In the genomic region with DNA sequence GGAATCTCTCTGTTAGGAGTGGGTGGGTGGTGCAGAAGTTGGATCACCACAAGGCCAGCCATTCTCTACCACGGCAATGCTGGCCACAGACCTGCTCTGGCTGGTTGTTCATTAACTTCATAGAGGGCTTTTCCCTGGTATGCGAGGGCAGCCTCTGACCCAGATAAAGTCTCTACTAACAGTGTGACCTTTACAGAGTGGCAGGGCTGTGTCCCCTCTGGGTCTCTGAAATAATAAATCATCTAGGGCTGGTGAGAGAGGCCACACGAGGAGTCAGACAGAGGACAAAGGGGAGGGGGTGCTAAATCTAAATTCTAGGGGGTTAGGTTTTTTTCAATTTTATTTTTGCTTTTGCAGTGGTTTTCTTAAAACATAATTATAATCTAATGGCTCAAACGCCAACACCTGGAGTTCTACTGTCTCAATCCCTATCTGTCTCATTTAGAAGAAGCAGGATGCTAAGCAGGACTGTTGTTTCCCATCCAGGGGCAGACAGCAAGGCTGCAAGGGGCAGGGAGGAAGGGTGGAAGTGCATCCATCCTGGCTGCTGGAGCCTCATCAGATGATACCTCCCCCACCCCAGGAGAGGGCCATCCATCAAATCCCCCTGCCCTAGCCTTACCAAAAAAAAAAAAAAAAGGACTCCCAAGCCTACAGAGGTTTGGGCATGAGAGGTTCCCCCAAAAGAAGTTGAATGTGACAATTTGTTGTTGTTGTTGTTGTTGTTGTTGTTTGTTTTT, we compare ENCODE assay signal across 10 mouse cellular contexts.
DNase-seq lines count a peak whose midpoint lies in the region; ATAC-seq and TF ChIP-seq lines count a peak whose summit lies in the region.
"Had no signal": no experiment of that assay in that cellular context is flagged by ENCODE, and none has a peak within 500 bp of the region (broad histone marks: within the 10 kb centered on the region; RNA-seq: fewer than 3 reads in every experiment).

No protein-coding gene starts in this region.

- ATAC-seq in neural tube, embryonic 15.5 days (ENCODE audit: low FRiP score), result no peak
- peak; percentile 90 for ATAC-seq in kidney, embryonic 15.5 days (replicated peaks; ENCODE audit: low FRiP score)
- no peak for ATAC-seq in forebrain, postnatal 0 days
- no peak for ATAC-seq in inflammation-experienced regulatory T-cells, adult 6 months

- peaks cover 30% of the 10 kb centered on the region for H3K9me3 ChIP-seq in neural tube, embryonic 15.5 days (replicated peaks)
- peaks cover 4% of the 10 kb centered on the region; the same call in 1 of the 2 replicates for H3K9me3 ChIP-seq in kidney, embryonic 15.5 days (replicated peaks)
- H3K9me3 ChIP-seq in forebrain, postnatal 0 days (ENCODE audit: low read length), result peaks cover 23% of the 10 kb centered on the region

- H3K27ac ChIP-seq in neural tube, embryonic 15.5 days (replicated peaks), result no peak overlapping the region
- peak overlapping the region; percentile 92 for H3K27ac ChIP-seq in kidney, embryonic 15.5 days
- peak overlapping the region; percentile 68 for H3K27ac ChIP-seq in liver, adult 2 months (replicated peaks; ENCODE audit: insufficient read depth, low read depth, low read length)
- H3K27ac ChIP-seq in forebrain, postnatal 0 days (ENCODE audit: low read depth, low read length), result no peak overlapping the region

- H3K4me1 ChIP-seq in neural tube, embryonic 15.5 days, result no peaks in the 10 kb centered on the region
- peaks cover 38% of the 10 kb centered on the region for H3K4me1 ChIP-seq in kidney, embryonic 15.5 days
- peaks cover 13% of the 10 kb centered on the region for H3K4me1 ChIP-seq in liver, adult 2 months (ENCODE audit: control insufficient read depth, insufficient read depth, low read length)
- H3K4me1 ChIP-seq in forebrain, postnatal 0 days (ENCODE audit: insufficient read depth), result no peaks in the 10 kb centered on the region

- peak; percentile 42 for DNase-seq in neural tube, embryonic 10.5 days (ENCODE audit: extremely low spot score, low spot score)
- DNase-seq in liver, adult 2 months (ENCODE audit: extremely low read depth, low read depth, low spot score), result peak; percentile 82
- no peak for DNase-seq in forebrain, postnatal 0 days
- DNase-seq in ovary, postnatal 36 days (ENCODE audit: low spot score), result no peak
- no peak for DNase-seq in right cerebral cortex, postnatal 4 days
- DNase-seq: heart, postnatal 14 days; lung, postnatal 36 days had no signal

- H3K4me2 ChIP-seq in neural tube, embryonic 15.5 days, result no peak overlapping the region
- H3K4me2 ChIP-seq in kidney, embryonic 15.5 days, result no peak overlapping the region
- no peak overlapping the region for H3K4me2 ChIP-seq in forebrain, postnatal 0 days (ENCODE audit: low read depth)

- no peak overlapping the region for H3K9ac ChIP-seq in neural tube, embryonic 15.5 days (replicated peaks)
- H3K9ac ChIP-seq in kidney, embryonic 15.5 days, result no peak overlapping the region
- no peak overlapping the region for H3K9ac ChIP-seq in liver, adult 2 months (ENCODE audit: low read depth, low read length)
- H3K9ac ChIP-seq in forebrain, postnatal 0 days, result no peak overlapping the region

- no peaks in the 10 kb centered on the region for H3K79me2 ChIP-seq in liver, adult 2 months (ENCODE audit: control insufficient read depth, insufficient read depth, low read length)

- no peak for TF ChIP-seq CTCF in liver, adult 2 months (IDR thresholded peaks at IDR 0.05; ENCODE audit: low read depth, low read length)
- no peak for TF ChIP-seq CTCF in forebrain, postnatal 0 days (IDR thresholded peaks at IDR 0.05; ENCODE audit: low read depth)

- no peak overlapping the region for H3K4me3 ChIP-seq in neural tube, embryonic 15.5 days (replicated peaks)
- no peak overlapping the region for H3K4me3 ChIP-seq in kidney, embryonic 15.5 days (replicated peaks)
- H3K4me3 ChIP-seq in liver, adult 2 months (ENCODE audit: insufficient read depth, low read depth, low read length), result no peak overlapping the region
- no peak overlapping the region for H3K4me3 ChIP-seq in forebrain, postnatal 0 days (ENCODE audit: low read depth, low read length)

- H3K36me3 ChIP-seq in neural tube, embryonic 15.5 days, result no peaks in the 10 kb centered on the region
- no peaks in the 10 kb centered on the region for H3K36me3 ChIP-seq in kidney, embryonic 15.5 days
- no peaks in the 10 kb centered on the region for H3K36me3 ChIP-seq in liver, adult 2 months (ENCODE audit: control insufficient read depth, insufficient read depth, low read length)
- H3K36me3 ChIP-seq in forebrain, postnatal 0 days (ENCODE audit: insufficient read depth), result no peaks in the 10 kb centered on the region

- no peak for TF ChIP-seq POLR2A in liver, adult 2 months (IDR thresholded peaks at IDR 0.05; ENCODE audit: extremely low read depth, insufficient read depth, low read length)

- 25% methylated on average over 4 of the region's 4 CpGs for WGBS in neural tube, embryonic 15.5 days
- 10% methylated on average over 4 of the region's 4 CpGs for WGBS in kidney, embryonic 15.5 days
- 11% methylated on average over 4 of the region's 4 CpGs for WGBS in liver, adult 2 months
- 73% methylated on average over 4 of the region's 4 CpGs for WGBS in forebrain, postnatal 0 days

- no peaks in the 10 kb centered on the region for H3K27me3 ChIP-seq in neural tube, embryonic 15.5 days (replicated peaks)
- no peaks in the 10 kb centered on the region for H3K27me3 ChIP-seq in kidney, embryonic 15.5 days
- H3K27me3 ChIP-seq in liver, adult 2 months (ENCODE audit: control insufficient read depth, insufficient read depth, low read length), result no peaks in the 10 kb centered on the region
- H3K27me3 ChIP-seq in forebrain, postnatal 0 days (ENCODE audit: insufficient read depth, low read length), result no peaks in the 10 kb centered on the region

Comparison
In these comparisons a context has a peak if more than half of its experiments do, and no peak if none do; other contexts are left out.
1. DNase-seq: peak in neural tube, embryonic 10.5 days (single experiment) and liver, adult 2 months (single experiment); none in forebrain, postnatal 0 days (single experiment), ovary, postnatal 36 days (single experiment) and right cerebral cortex, postnatal 4 days (single experiment).
2. H3K27ac ChIP-seq: peak in kidney, embryonic 15.5 days (single experiment) and liver, adult 2 months (single experiment); none in neural tube, embryonic 15.5 days (single experiment) and forebrain, postnatal 0 days (single experiment).